Mouse (Mus musculus): Measurements from ENCODE around the gene 1700019N19Rik.

DNA sequence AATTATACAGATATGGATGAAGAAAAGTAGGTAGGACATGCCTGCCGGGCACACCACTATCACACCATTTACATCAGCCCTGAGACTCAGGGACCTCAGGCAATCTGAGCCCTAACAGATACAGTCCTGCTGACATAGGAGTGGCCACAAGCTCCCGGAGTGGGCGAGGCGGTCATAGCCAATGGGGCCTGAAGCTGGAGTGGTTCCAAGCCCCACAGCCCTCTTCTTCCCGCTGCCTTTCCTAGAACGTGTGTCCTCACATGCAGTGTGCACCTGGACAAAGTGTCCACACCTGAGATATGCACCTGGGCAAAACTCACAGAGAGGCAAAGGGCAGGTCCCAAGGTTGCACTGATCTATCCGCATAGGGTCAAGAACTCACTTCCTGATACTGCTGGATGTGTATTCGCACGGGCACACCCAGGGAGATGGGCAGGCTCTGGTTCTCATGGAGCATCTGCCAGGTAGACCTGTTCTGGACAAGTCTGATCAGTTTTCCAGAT is 46.7 kb downstream of the 1700019N19Rik start:
- TF ChIP-seq CTCF (IDR thresholded peaks at IDR 0.05; ENCODE audit: low read depth, low read length), result no peak
- no peak for TF ChIP-seq POLR2A (IDR thresholded peaks at IDR 0.05; ENCODE audit: extremely low read depth, insufficient read depth, low read length)
